Mouse (Mus musculus): ENCODE measurements at regions not wholly inside any gene's neighbourhood (a gene's known extent, or its start where the extent isn't known, plus 50 kb on each side); places are given as distances from the start of the nearest gene placed in this dataset.

DNA sequence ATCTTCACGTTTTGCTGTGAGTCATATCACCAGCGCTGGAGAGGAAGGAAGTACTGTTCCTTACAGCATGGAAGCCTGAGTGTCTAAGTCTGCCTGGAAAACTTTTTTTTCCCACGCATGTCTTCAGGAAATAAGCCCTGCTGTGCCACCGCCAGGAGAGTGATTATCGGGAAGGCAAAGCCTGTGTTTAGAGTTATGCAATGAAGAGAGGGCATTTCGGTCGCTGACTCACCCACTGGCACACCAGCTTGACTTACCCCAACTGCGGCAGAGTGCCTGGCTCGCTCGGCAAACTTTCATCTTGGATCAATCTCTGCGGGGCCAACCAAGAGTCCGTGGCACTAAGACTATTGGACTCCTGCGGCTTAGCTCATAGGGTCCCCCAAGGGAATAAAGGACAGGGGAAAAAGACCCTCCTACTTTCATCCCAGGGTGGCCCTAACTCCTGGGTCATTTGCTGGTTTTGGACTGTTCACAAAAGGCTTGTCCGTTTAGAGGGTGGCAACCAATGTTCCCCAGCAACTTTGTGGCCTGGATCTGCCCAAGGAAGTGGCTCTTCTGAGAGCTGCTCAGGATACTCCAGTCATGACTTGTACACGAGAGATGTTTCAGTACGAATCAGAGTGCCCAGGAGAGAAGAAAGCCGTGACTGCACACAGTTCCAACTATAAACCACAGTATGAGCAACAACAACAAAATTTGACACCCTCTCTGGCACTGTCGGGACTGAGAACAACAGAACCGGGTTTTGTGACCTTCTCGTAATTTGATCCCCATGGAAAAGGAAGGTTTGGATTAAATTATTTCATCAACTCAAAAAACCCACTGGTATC, 248.3 kb downstream of the Zfp36l1 start:
- TF ChIP-seq CTCF (IDR thresholded peaks at IDR 0.05; ENCODE audit: low read depth, low read length), result no peak
- TF ChIP-seq POLR2A (IDR thresholded peaks at IDR 0.05; ENCODE audit: extremely low read depth, insufficient read depth, low read length), result no peak
